Mouse (Mus musculus) ES-Bruce4 (cell line): ENCODE measurements at regions not wholly inside any gene's neighbourhood (a gene's known extent, or its start where the extent isn't known, plus 50 kb on each side); places are given as distances from the start of the nearest gene placed in this dataset.

Experiments used
- EP300 ChIP-seq: IDR thresholded peaks from 2 replicates; pipeline ENCODE4 v1.6.1; 2011; ENCODE audit warnings: low read depth, low read length; ENCODE audit not compliant: insufficient read depth
- POLR2A ChIP-seq: IDR thresholded peaks from one replicate; pipeline ENCODE4 v1.8.1; 2011; ENCODE audit warnings: low read length; ENCODE audit not compliant: insufficient read depth

DNA sequence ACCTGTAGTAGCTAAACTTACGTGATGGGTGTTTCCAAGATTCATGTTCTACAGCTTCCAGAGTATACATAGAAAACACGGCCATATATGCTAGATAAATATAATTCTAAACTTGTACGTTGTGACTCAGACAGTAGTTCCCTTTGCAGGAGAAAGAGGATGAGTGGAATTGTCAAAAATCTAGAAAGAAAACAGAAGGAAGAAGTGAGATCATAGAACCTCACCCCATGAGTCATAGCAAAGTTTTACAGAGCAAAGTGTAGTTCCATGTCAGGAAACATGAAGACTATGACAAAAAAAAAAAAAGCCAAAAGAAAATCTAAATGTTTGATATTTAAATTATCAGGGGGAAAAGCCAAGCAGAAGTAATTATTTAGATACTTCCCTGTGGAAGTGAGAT, 87.5 kb upstream of the Klf6 start:
- TF ChIP-seq EP300 (no peak), POLR2A (no peak)
